Mouse (Mus musculus): ENCODE measurements around the gene Gadd45gip1. TPM values are rescaled to one million over a fixed set of nuclear protein-coding genes. Genes with fewer than 3 reads are reported as not detected.
"Not testable (repeated sequence)": the region's sequence is repeated elsewhere in the genome, so short reads cannot be mapped to it uniquely, and the experiment has no call there.

The Gadd45gip1 gene
- polyA plus RNA-seq, 1 experiment from 2014 or later = 43.0 TPM

- Histone ChIP-seq H3K9me3 (no peaks in the 10 kb centered on the region), H3K36me3 (replicated peaks) (no peaks in the 10 kb centered on the region), H3K4me3 (replicated peaks) (no peak overlapping the region), H3K4me2 (peak overlapping the region; percentile 4; the same call in 1 of the 2 replicates), H3K9ac (no peak overlapping the region), H3K27ac (peak overlapping the region; percentile 81), H3K27me3 (peaks cover 42% of the 10 kb centered on the region), H3K4me1 (peaks cover 38% of the 10 kb centered on the region)
- ATAC-seq (ENCODE audit: low FRiP score) = peak; percentile 40
- WGBS = 9% methylated on average over 9 of the region's 9 CpGs
Observed at GRCm38 (mm10) chr8:84815547-84815946, 15.8 kb upstream of the Gadd45gip1 start.

- Histone ChIP-seq H3K9me3 (no peaks in the 10 kb centered on the region), H3K4me2 (no peak overlapping the region), H3K36me3 (replicated peaks) (no peaks in the 10 kb centered on the region), H3K27ac (no peak overlapping the region), H3K4me1 (peaks cover 33% of the 10 kb centered on the region), H3K4me3 (replicated peaks) (no peak overlapping the region), H3K9ac (no peak overlapping the region), H3K27me3 (peaks cover 42% of the 10 kb centered on the region)
- WGBS = 77% methylated on average over 17 of the region's 17 CpGs
- ATAC-seq (ENCODE audit: low FRiP score) = no peak
Observed at GRCm38 (mm10) chr8:84816117-84816516, 15.2 kb upstream of the Gadd45gip1 start.

- Histone ChIP-seq H3K9me3 (no peaks in the 10 kb centered on the region), H3K27ac (no peak within 1 kb of the TSS), H3K4me3 (replicated peaks) (peak within 1 kb of the TSS; percentile 26), H3K4me2 (peak within 1 kb of the TSS; percentile 51), H3K9ac (0 out of 2 replicates have a peak within 1 kb of the TSS, but pooled peaks have one; percentile 44), H3K4me1 (peaks cover 7% of the 10 kb centered on the region), H3K27me3 (peaks cover 12% of the 10 kb centered on the region), H3K36me3 (replicated peaks) (no peaks in the 10 kb centered on the region)
- 37% methylated on average over 3 of the region's 3 CpGs for WGBS
- ATAC-seq (ENCODE audit: low FRiP score) = no peak
Observed at GRCm38 (mm10) chr8:84822723-84823122, 8.6 kb upstream of the Gadd45gip1 start, which contains the start of gene Dand5. TSS of gene Dand5 (minus strand) at chr8:84822823.

GRCm38 (mm10) chr8:84823653-84824052, 7.7 kb upstream of the Gadd45gip1 start:
- H3K9ac ChIP-seq = 0 out of 2 replicates have a peak overlapping the region, but pooled peaks have one; percentile 44
- no peaks in the 10 kb centered on the region for H3K9me3 ChIP-seq
- H3K36me3 ChIP-seq (replicated peaks) = no peaks in the 10 kb centered on the region
- H3K27me3 ChIP-seq = peaks cover 8% of the 10 kb centered on the region
- peak; percentile 85 for ATAC-seq (ENCODE audit: low FRiP score)
- peak overlapping the region; percentile 26 for H3K4me3 ChIP-seq (replicated peaks)
- H3K27ac ChIP-seq = no peak overlapping the region
- 2% methylated on average over 18 of the region's 18 CpGs for WGBS
- H3K4me2 ChIP-seq = peak overlapping the region; percentile 51
- peaks cover 7% of the 10 kb centered on the region for H3K4me1 ChIP-seq

- peaks cover 7% of the 10 kb centered on the region for H3K4me1 ChIP-seq
Observed at GRCm38 (mm10) chr8:84825636-84826035, 5.7 kb upstream of the Gadd45gip1 start.

GRCm38 (mm10) chr8:84826518-84826917, 4.8 kb upstream of the Gadd45gip1 start:
- not testable (repeated sequence) for H3K27ac ChIP-seq; ATAC-seq (ENCODE audit: low FRiP score); H3K27me3 ChIP-seq; H3K4me1 ChIP-seq; H3K4me3 ChIP-seq (replicated peaks); H3K9me3 ChIP-seq; H3K36me3 ChIP-seq (replicated peaks); H3K4me2 ChIP-seq; H3K9ac ChIP-seq
- 95% methylated on average over 2 of the region's 2 CpGs for WGBS

More at GRCm38 (mm10) chr8:84825636-84826035, 5.7 kb upstream of the Gadd45gip1 start:
- H3K9ac ChIP-seq = no peak overlapping the region
- H3K4me3 ChIP-seq (replicated peaks) = no peak overlapping the region
- WGBS = 80% methylated on average over 4 of the region's 4 CpGs
- H3K4me2 ChIP-seq = no peak overlapping the region
- no peak for ATAC-seq (ENCODE audit: low FRiP score)
- peaks cover 8% of the 10 kb centered on the region for H3K27me3 ChIP-seq
- no peak overlapping the region for H3K27ac ChIP-seq
- no peaks in the 10 kb centered on the region for H3K9me3 ChIP-seq
- no peaks in the 10 kb centered on the region for H3K36me3 ChIP-seq (replicated peaks)

- H3K9ac ChIP-seq = peak overlapping the region; percentile 97
- H3K4me2 ChIP-seq = peak overlapping the region; percentile 58
- H3K27ac ChIP-seq = peak overlapping the region; percentile 97
- WGBS = 2% methylated on average over 59 of the region's 59 CpGs
- H3K9me3 ChIP-seq = no peaks in the 10 kb centered on the region
- H3K4me3 ChIP-seq (replicated peaks) = peak overlapping the region; percentile 93
- H3K4me1 ChIP-seq = peaks cover 30% of the 10 kb centered on the region
- H3K36me3 ChIP-seq (replicated peaks) = peaks cover 37% of the 10 kb centered on the region
- peak; percentile 79 for ATAC-seq (ENCODE audit: low FRiP score)
- H3K27me3 ChIP-seq = no peaks in the 10 kb centered on the region
Observed at GRCm38 (mm10) chr8:84832034-84832717, 854 bp downstream of the Gadd45gip1 start.

- 75% methylated on average over 10 of the region's 10 CpGs for WGBS
- Histone ChIP-seq H3K27me3 (no peaks in the 10 kb centered on the region), H3K9me3 (no peaks in the 10 kb centered on the region), H3K4me1 (peaks cover 30% of the 10 kb centered on the region), H3K4me2 (peak overlapping the region; percentile 58), H3K27ac (peak overlapping the region; percentile 97), H3K9ac (peak overlapping the region; percentile 97), H3K36me3 (replicated peaks) (peaks cover 45% of the 10 kb centered on the region), H3K4me3 (replicated peaks) (peak overlapping the region; percentile 93)
- no peak for ATAC-seq (ENCODE audit: low FRiP score)
Observed at GRCm38 (mm10) chr8:84832759-84833742, 1.7 kb downstream of the Gadd45gip1 start.

- H3K36me3 ChIP-seq (replicated peaks) = peaks cover 56% of the 10 kb centered on the region
- H3K4me2 ChIP-seq = 0 out of 2 replicates have a peak overlapping the region, but pooled peaks have one; percentile 17
- peak overlapping the region; percentile 97 for H3K27ac ChIP-seq
- no peak overlapping the region for H3K4me3 ChIP-seq (replicated peaks)
- H3K4me1 ChIP-seq = peaks cover 34% of the 10 kb centered on the region
- 86% methylated on average over 19 of the region's 19 CpGs for WGBS
- H3K9me3 ChIP-seq = no peaks in the 10 kb centered on the region
- ATAC-seq (ENCODE audit: low FRiP score) = 0 out of 2 replicates have a peak, but pooled peaks have one; percentile 12
- no peaks in the 10 kb centered on the region for H3K27me3 ChIP-seq
- H3K9ac ChIP-seq = no peak overlapping the region; the same call in 1 of the 2 replicates
Observed at GRCm38 (mm10) chr8:84834002-84834865, 2.9 kb downstream of the Gadd45gip1 start.

GRCm38 (mm10) chr8:84834866-84835855, 3.8 kb downstream of the Gadd45gip1 start:
- Histone ChIP-seq H3K27ac (peak overlapping the region; percentile 97), H3K4me2 (0 out of 2 replicates have a peak overlapping the region, but pooled peaks have one; percentile 17), H3K4me1 (peaks cover 41% of the 10 kb centered on the region), H3K9me3 (no peaks in the 10 kb centered on the region), H3K27me3 (no peaks in the 10 kb centered on the region), H3K4me3 (replicated peaks) (no peak overlapping the region), H3K9ac (peak overlapping the region; percentile 21; the same call in 1 of the 2 replicates), H3K36me3 (replicated peaks) (peaks cover 57% of the 10 kb centered on the region)
- WGBS = 72% methylated on average over 10 of the region's 10 CpGs
- peak; percentile 41; the same call in 1 of the 2 replicates for ATAC-seq (ENCODE audit: low FRiP score)
